Mouse (Mus musculus) thymus, adult 2 months (tissue): ENCODE measurements around the gene Catsperd. TPM values are rescaled to one million over a fixed set of nuclear protein-coding genes. Genes with fewer than 3 reads are reported as not detected.

Experiments used
- DNase-seq: peaks from one replicate; pipeline ENCODE4 v3.0.0; 2021
- H3K27ac ChIP-seq: fragments of 200-500 bp; 2 replicates; pipeline ENCODE4 v1.5.1; 2012; ENCODE audit warnings: low read length, control low read depth; ENCODE audit not compliant: control insufficient read depth, insufficient read depth
- H3K27me3 ChIP-seq: fragments of 200-500 bp; 2 replicates; pipeline ENCODE4 v1.6.1; 2012; ENCODE audit warnings: mild to moderate bottlenecking, low read length, moderate library complexity, mixed read lengths; ENCODE audit not compliant: control insufficient read depth, insufficient read depth
- H3K36me3 ChIP-seq: fragments of 200-500 bp; 2 replicates; pipeline ENCODE4 v1.6.1; 2012; ENCODE audit warnings: mild to moderate bottlenecking, low read length, moderate library complexity; ENCODE audit not compliant: control insufficient read depth, insufficient read depth
- H3K4me1 ChIP-seq: fragments of 200-500 bp; replicated peaks from 2 replicates; pipeline ENCODE4 v1.6.1; 2012; ENCODE audit warnings: low read length; ENCODE audit not compliant: control insufficient read depth, insufficient read depth
- H3K4me3 ChIP-seq: fragments of 200-500 bp; 2 replicates; pipeline ENCODE4 v1.5.1; 2012; ENCODE audit warnings: mild to moderate bottlenecking, low read length, control low read depth, moderate library complexity; ENCODE audit not compliant: control insufficient read depth, insufficient read depth
- CTCF ChIP-seq: fragments of 200-500 bp; IDR thresholded peaks from 2 replicates; pipeline ENCODE4 v1.5.1; 2012; ENCODE audit warnings: mild to moderate bottlenecking, control low read depth, low read length, moderate library complexity, borderline replicate concordance; ENCODE audit not compliant: control insufficient read depth, poor library complexity, insufficient read depth; ENCODE audit errors: extremely low read depth
- POLR2A ChIP-seq: fragments of 200-500 bp; IDR thresholded peaks from 2 replicates; pipeline ENCODE4 v1.6.1; 2012; ENCODE audit warnings: mild to moderate bottlenecking, low read length, control low read depth, moderate library complexity; ENCODE audit not compliant: control insufficient read depth, poor library complexity, insufficient read depth; ENCODE audit errors: extremely low read depth
- WGBS: fragments of 180-500 bp; shearing (Covaris S2); methylation state at CpG from one replicate; pipeline ENCODE4 v1.1.7; 2018; 5-methylcytosine and 5-hydroxymethylcytosine counted together
- polyA plus RNA-seq: library from polyadenylated mRNA; depleted of rRNA; stranded (reverse); fragments of >200 nt; gene quantifications from 2 replicates; pipeline ENCODE4 v1.2.3, GENCODE M21; 2012

The Catsperd gene
- polyA plus RNA-seq, 1 experiment = 0.51 TPM

GRCm38 (mm10) chr17:56663659-56664058, 35.7 kb downstream of the Catsperd start:
- Histone ChIP-seq H3K4me1 (peaks cover 4% of the 10 kb centered on the region), H3K4me3 (no peak overlapping the region), H3K27me3 (no peaks in the 10 kb centered on the region; the same call in 1 of the 2 replicates), H3K27ac (no peak overlapping the region), H3K36me3 (no peaks in the 10 kb centered on the region)
- WGBS = 61% methylated on average over 3 of the region's 3 CpGs
- DNase-seq = no peak
- TF ChIP-seq CTCF (no peak), POLR2A (no peak)

- H3K4me1 ChIP-seq = peaks cover 5% of the 10 kb centered on the region
- H3K27ac ChIP-seq = no peak overlapping the region
- DNase-seq = no peak
- no peak overlapping the region for H3K4me3 ChIP-seq
- 54% methylated on average over 10 of the region's 10 CpGs for WGBS
- TF ChIP-seq POLR2A (no peak), CTCF (no peak)
- no peaks in the 10 kb centered on the region; the same call in 1 of the 2 replicates for H3K27me3 ChIP-seq
- no peaks in the 10 kb centered on the region for H3K36me3 ChIP-seq
These were observed 36.4 kb downstream of the Catsperd start for GRCm38 (mm10) chr17:56664333-56664732.

GRCm38 (mm10) chr17:56666384-56666783, 38.4 kb downstream of the Catsperd start:
- Histone ChIP-seq H3K4me3 (no peak overlapping the region), H3K27me3 (no peaks in the 10 kb centered on the region; the same call in 1 of the 2 replicates), H3K27ac (no peak overlapping the region), H3K36me3 (no peaks in the 10 kb centered on the region), H3K4me1 (peaks cover 5% of the 10 kb centered on the region)
- WGBS = 91% methylated on average over 4 of the region's 4 CpGs
- no peak for DNase-seq
- TF ChIP-seq POLR2A = no peak
- TF ChIP-seq CTCF = no peak

- no peaks in the 10 kb centered on the region; the same call in 1 of the 2 replicates for H3K27me3 ChIP-seq
- DNase-seq = no peak
- H3K36me3 ChIP-seq = no peaks in the 10 kb centered on the region
- H3K4me1 ChIP-seq = peaks cover 8% of the 10 kb centered on the region
- no peak for TF ChIP-seq CTCF
- no peak for TF ChIP-seq POLR2A
- H3K27ac ChIP-seq = no peak overlapping the region
- H3K4me3 ChIP-seq = no peak overlapping the region
- WGBS = 71% methylated on average over 3 of the region's 3 CpGs
These were observed 39.6 kb downstream of the Catsperd start for GRCm38 (mm10) chr17:56667591-56667990.

- no peak for TF ChIP-seq POLR2A
- peak; percentile 95 for TF ChIP-seq CTCF
- DNase-seq = peak; percentile 79
- Histone ChIP-seq H3K4me3 (peak overlapping the region; percentile 44), H3K36me3 (no peaks in the 10 kb centered on the region), H3K4me1 (peaks cover 10% of the 10 kb centered on the region), H3K27me3 (no peaks in the 10 kb centered on the region; the same call in 1 of the 2 replicates), H3K27ac (no peak overlapping the region)
- WGBS = 5% methylated on average over 31 of the region's 31 CpGs
These were observed 40.6 kb downstream of the Catsperd start for GRCm38 (mm10) chr17:56668384-56669144.

- no peak for DNase-seq
- Histone ChIP-seq H3K36me3 (no peaks in the 10 kb centered on the region), H3K27ac (no peak overlapping the region), H3K4me1 (peaks cover 12% of the 10 kb centered on the region), H3K27me3 (no peaks in the 10 kb centered on the region; the same call in 1 of the 2 replicates), H3K4me3 (no peak overlapping the region)
- TF ChIP-seq POLR2A (no peak), CTCF (no peak)
- 96% methylated on average over 8 of the region's 8 CpGs for WGBS
These were observed 41.8 kb downstream of the Catsperd start for GRCm38 (mm10) chr17:56669766-56670165.

GRCm38 (mm10) chr17:56672941-56673646, 45.2 kb downstream of the Catsperd start, which contains the start of gene Ranbp3:
Ranbp3 (plus strand) TSS chr17:56673294.
- peak within 1 kb of the TSS; percentile 67 for H3K4me3 ChIP-seq
- peaks cover 16% of the 10 kb centered on the region for H3K4me1 ChIP-seq
- no peaks in the 10 kb centered on the region; the same call in 1 of the 2 replicates for H3K27me3 ChIP-seq
- peak; percentile 99 for DNase-seq
- WGBS = under 1% methylated on average over 66 of the region's 66 CpGs
- no peaks in the 10 kb centered on the region; the same call in 1 of the 2 replicates for H3K36me3 ChIP-seq
- TF ChIP-seq CTCF (no peak), POLR2A (peak; percentile 84)
- H3K27ac ChIP-seq = peak within 1 kb of the TSS; percentile 56; the same call in 1 of the 2 replicates
